Mouse (Mus musculus): Measurements from ENCODE around the gene Sf3b6. TPM values are rescaled to one million over a fixed set of nuclear protein-coding genes. Genes with fewer than 3 reads are reported as not detected.

The Sf3b6 gene
- polyA plus RNA-seq, 1 experiment = 208 TPM

DNA sequence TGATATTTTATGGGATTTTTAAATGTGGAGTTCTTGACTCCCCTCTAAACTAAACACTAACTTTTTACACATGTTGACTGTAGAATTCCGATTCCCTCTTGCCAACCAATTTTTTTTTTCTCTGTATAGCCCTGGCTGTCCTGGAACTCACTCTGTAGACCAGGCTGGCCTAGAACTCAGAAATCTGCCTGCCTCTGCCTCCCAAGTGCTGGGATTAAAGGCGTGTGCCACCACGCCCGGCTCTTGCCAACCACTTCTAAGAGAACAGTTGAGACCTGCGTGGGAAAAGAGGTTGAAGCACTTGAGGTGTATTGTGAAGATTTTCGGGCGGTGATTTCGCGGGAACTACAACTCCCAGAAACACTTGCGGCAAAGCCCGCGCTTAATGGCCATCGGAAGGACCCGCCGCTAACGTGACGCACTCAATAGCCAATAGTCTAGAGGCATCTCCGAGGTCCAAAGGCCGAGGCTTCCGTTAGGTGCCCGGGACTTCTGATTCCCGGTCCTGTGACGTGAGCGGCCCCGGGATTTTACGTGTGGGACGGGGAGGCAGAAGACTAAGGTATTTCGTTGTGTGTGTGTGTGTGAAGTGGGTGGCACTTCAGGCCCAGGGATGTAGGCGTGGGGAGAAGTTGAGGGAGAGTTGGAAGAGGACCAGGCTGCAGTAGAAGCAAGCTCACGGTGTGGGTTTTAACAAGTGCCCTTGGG, 25.7 kb downstream of the Sf3b6 start, which contains the start of gene Wdcp:
Gene Wdcp (plus strand): TSS at position 414 of the 708 bp plus-strand sequence.
- TF ChIP-seq POLR2A (IDR thresholded peaks at IDR 0.05; ENCODE audit: insufficient read depth, low read length) (peak; percentile 62), CTCF (IDR thresholded peaks at IDR 0.05; ENCODE audit: low read depth, low read length) (no peak), EP300 (IDR thresholded peaks at IDR 0.05; ENCODE audit: insufficient read depth, low read depth, low read length) (no peak)
- Histone ChIP-seq H3K36me3 (ENCODE audit: control insufficient read depth, insufficient read depth, low read length, poor library complexity, severe bottlenecking) (no peaks in the 10 kb centered on the region), H3K9me3 (replicated peaks; ENCODE audit: control insufficient read depth, insufficient read depth, low read length, poor library complexity, severe bottlenecking) (no peaks in the 10 kb centered on the region), H3K9ac (ENCODE audit: low read depth, poor library complexity, severe bottlenecking) (peak within 1 kb of the TSS; percentile 67), H3K4me3 (ENCODE audit: low read depth, low read length) (peak within 1 kb of the TSS; percentile 98), H3K4me1 (ENCODE audit: control insufficient read depth, insufficient read depth, low read length) (no peaks in the 10 kb centered on the region), H3K27me3 (ENCODE audit: control insufficient read depth, insufficient read depth, low read length, poor library complexity, severe bottlenecking) (no peaks in the 10 kb centered on the region), H3K27ac (ENCODE audit: insufficient read depth, low read length) (no peak within 1 kb of the TSS)

DNA sequence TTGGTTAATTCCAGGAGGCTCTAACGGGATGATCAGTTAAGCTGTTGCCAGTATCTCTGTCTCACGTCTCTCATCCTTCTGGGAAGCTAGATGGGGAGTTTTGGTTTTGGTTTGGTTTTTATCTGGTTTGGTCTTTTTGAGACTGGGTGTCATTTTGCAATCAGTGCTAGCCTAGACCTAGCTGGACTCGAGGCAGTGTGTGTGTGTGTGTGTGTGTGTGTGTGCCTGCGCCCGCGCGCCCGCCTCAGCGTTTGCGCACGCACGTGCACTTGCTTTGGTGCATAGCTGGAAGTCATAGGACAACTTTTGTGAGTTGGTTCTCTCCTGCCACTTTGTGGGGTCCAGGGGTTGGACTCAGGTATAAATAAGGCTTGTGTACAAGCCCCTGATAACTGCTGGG, 26.4 kb downstream of the Sf3b6 start:
- Histone ChIP-seq H3K4me3 (ENCODE audit: low read depth, low read length) (peak overlapping the region; percentile 98), H3K27ac (ENCODE audit: insufficient read depth, low read length) (no peak overlapping the region), H3K9me3 (replicated peaks; ENCODE audit: control insufficient read depth, insufficient read depth, low read length, poor library complexity, severe bottlenecking) (no peaks in the 10 kb centered on the region), H3K27me3 (ENCODE audit: control insufficient read depth, insufficient read depth, low read length, poor library complexity, severe bottlenecking) (no peaks in the 10 kb centered on the region), H3K36me3 (ENCODE audit: control insufficient read depth, insufficient read depth, low read length, poor library complexity, severe bottlenecking) (peaks cover 3% of the 10 kb centered on the region), H3K4me1 (ENCODE audit: control insufficient read depth, insufficient read depth, low read length) (peaks cover under 1% of the 10 kb centered on the region), H3K9ac (ENCODE audit: low read depth, poor library complexity, severe bottlenecking) (peak overlapping the region; percentile 67)
- TF ChIP-seq EP300 (IDR thresholded peaks at IDR 0.05; ENCODE audit: insufficient read depth, low read depth, low read length) (no peak), POLR2A (IDR thresholded peaks at IDR 0.05; ENCODE audit: insufficient read depth, low read length) (no peak), CTCF (IDR thresholded peaks at IDR 0.05; ENCODE audit: low read depth, low read length) (no peak)

DNA sequence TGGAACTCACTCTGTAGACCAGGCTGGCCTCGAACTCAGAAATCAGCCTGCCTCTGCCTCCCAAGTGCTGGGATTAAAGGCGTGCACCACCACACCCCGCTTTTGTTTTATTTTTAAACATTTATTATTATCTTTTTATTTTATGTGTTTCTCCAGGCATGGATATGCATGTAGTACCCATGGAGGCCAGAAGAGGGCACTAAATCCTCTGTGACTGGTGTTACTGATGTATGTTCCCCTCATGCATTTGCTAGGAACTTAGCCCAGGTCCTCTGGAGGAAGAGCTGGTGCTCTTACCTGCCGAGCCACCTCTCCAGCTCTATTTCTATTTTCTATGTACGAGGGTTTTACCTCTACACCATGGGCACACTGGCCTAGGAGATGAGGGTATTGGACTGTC, 38.8 kb downstream of the Sf3b6 start:
- TF ChIP-seq EP300 (IDR thresholded peaks at IDR 0.05; ENCODE audit: insufficient read depth, low read depth, low read length) = no peak
- TF ChIP-seq CTCF (IDR thresholded peaks at IDR 0.05; ENCODE audit: low read depth, low read length) = peak; percentile 10
- no peak overlapping the region for H3K4me3 ChIP-seq (ENCODE audit: low read depth, low read length)
- no peaks in the 10 kb centered on the region for H3K9me3 ChIP-seq (replicated peaks; ENCODE audit: control insufficient read depth, insufficient read depth, low read length, poor library complexity, severe bottlenecking)
- H3K9ac ChIP-seq (ENCODE audit: low read depth, poor library complexity, severe bottlenecking) = no peak overlapping the region
- no peaks in the 10 kb centered on the region for H3K4me1 ChIP-seq (ENCODE audit: control insufficient read depth, insufficient read depth, low read length)
- H3K36me3 ChIP-seq (ENCODE audit: control insufficient read depth, insufficient read depth, low read length, poor library complexity, severe bottlenecking) = peaks cover 12% of the 10 kb centered on the region
- no peaks in the 10 kb centered on the region for H3K27me3 ChIP-seq (ENCODE audit: control insufficient read depth, insufficient read depth, low read length, poor library complexity, severe bottlenecking)
- H3K27ac ChIP-seq (ENCODE audit: insufficient read depth, low read length) = no peak overlapping the region

DNA sequence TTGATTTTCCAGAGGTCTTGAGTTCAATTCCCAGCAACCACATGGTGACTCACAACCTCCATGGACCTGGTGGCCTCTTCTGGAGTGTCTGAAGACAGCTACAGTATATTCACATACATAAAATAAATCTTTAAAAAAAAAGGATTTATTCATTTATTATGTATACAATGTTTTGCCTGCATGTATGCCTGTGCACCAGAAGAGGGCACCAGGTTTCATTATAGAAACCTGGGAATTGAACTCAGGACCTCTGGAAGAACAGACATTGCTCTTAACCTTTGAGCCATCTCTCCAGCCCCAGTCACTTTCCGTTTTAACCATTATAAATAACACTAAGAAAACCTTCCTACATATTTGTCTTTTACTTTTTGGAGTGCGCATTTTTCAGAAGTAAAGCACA, 39.5 kb downstream of the Sf3b6 start:
- Histone ChIP-seq H3K4me3 (ENCODE audit: low read depth, low read length) (no peak overlapping the region), H3K9ac (ENCODE audit: low read depth, poor library complexity, severe bottlenecking) (no peak overlapping the region), H3K27me3 (ENCODE audit: control insufficient read depth, insufficient read depth, low read length, poor library complexity, severe bottlenecking) (no peaks in the 10 kb centered on the region), H3K4me1 (ENCODE audit: control insufficient read depth, insufficient read depth, low read length) (no peaks in the 10 kb centered on the region), H3K27ac (ENCODE audit: insufficient read depth, low read length) (no peak overlapping the region), H3K36me3 (ENCODE audit: control insufficient read depth, insufficient read depth, low read length, poor library complexity, severe bottlenecking) (peaks cover 7% of the 10 kb centered on the region), H3K9me3 (replicated peaks; ENCODE audit: control insufficient read depth, insufficient read depth, low read length, poor library complexity, severe bottlenecking) (no peaks in the 10 kb centered on the region)
- no peak for TF ChIP-seq CTCF (IDR thresholded peaks at IDR 0.05; ENCODE audit: low read depth, low read length)
- no peak for TF ChIP-seq EP300 (IDR thresholded peaks at IDR 0.05; ENCODE audit: insufficient read depth, low read depth, low read length)
- TF ChIP-seq POLR2A (IDR thresholded peaks at IDR 0.05; ENCODE audit: insufficient read depth, low read length) = no peak

DNA sequence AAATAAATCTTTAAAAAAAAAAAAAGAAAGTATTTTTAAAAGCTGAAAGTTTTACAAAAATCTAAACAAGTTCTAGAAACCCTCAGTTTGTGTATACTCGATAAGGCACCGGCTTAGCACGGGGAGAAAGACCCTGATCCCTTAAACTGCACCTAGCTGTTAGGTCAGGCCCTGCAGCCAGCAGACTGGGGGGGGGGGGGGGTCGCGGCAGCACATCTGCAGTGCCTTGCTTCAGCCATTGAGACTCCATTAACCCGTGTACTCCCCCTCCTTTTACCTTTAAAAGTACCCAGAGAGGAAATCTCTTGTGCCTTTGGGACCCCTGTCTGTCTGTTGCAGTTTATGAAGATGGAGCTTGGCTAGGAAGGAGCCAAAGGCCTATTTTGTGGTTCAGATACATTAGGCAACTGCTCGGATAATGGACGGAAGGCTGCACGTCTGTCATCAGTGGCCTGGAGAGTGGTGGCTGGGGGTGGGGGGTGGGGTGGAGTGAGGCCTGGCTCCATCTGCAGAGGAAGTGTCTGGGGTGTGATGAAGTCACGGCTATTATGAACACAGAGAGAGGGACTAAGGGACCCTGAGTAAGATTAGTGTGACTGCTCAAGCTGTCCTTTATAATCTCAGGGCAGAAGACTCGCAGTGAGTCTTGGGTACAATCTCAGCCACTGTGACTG, 42.0 kb downstream of the Sf3b6 start:
- TF ChIP-seq CTCF (IDR thresholded peaks at IDR 0.05; ENCODE audit: low read depth, low read length) (no peak), POLR2A (IDR thresholded peaks at IDR 0.05; ENCODE audit: insufficient read depth, low read length) (no peak), EP300 (IDR thresholded peaks at IDR 0.05; ENCODE audit: insufficient read depth, low read depth, low read length) (no peak)
- no peaks in the 10 kb centered on the region for H3K4me1 ChIP-seq (ENCODE audit: control insufficient read depth, insufficient read depth, low read length)
- H3K9ac ChIP-seq (ENCODE audit: low read depth, poor library complexity, severe bottlenecking) = no peak overlapping the region
- H3K36me3 ChIP-seq (ENCODE audit: control insufficient read depth, insufficient read depth, low read length, poor library complexity, severe bottlenecking) = peaks cover 6% of the 10 kb centered on the region
- no peak overlapping the region for H3K27ac ChIP-seq (ENCODE audit: insufficient read depth, low read length)
- H3K27me3 ChIP-seq (ENCODE audit: control insufficient read depth, insufficient read depth, low read length, poor library complexity, severe bottlenecking) = no peaks in the 10 kb centered on the region
- no peak overlapping the region for H3K4me3 ChIP-seq (ENCODE audit: low read depth, low read length)
- H3K9me3 ChIP-seq (replicated peaks; ENCODE audit: control insufficient read depth, insufficient read depth, low read length, poor library complexity, severe bottlenecking) = no peaks in the 10 kb centered on the region

DNA sequence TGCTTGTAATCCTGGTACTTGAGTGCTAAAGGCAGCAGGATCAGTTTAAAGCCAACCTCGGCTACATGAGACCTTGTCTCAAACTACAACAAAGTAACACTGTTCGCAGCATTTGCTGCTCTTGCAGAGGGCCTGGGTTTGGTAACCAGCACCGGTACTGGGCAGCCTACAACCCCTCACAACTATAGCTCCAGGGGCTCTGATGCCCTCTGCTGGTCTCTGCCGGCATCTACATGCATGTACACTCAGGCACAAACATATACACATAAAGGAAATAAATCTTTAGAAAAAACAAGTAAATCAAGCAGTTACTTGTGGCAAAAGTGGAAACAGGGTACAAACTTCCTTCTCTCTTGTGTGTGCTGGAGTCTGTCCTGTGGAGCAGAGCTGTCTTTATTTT, 45.3 kb downstream of the Sf3b6 start:
- TF ChIP-seq CTCF (IDR thresholded peaks at IDR 0.05; ENCODE audit: low read depth, low read length) (peak; percentile 63), POLR2A (IDR thresholded peaks at IDR 0.05; ENCODE audit: insufficient read depth, low read length) (no peak), EP300 (IDR thresholded peaks at IDR 0.05; ENCODE audit: insufficient read depth, low read depth, low read length) (no peak)
- H3K36me3 ChIP-seq (ENCODE audit: control insufficient read depth, insufficient read depth, low read length, poor library complexity, severe bottlenecking) = no peaks in the 10 kb centered on the region
- no peaks in the 10 kb centered on the region for H3K9me3 ChIP-seq (replicated peaks; ENCODE audit: control insufficient read depth, insufficient read depth, low read length, poor library complexity, severe bottlenecking)
- no peaks in the 10 kb centered on the region for H3K4me1 ChIP-seq (ENCODE audit: control insufficient read depth, insufficient read depth, low read length)
- H3K27ac ChIP-seq (ENCODE audit: insufficient read depth, low read length) = no peak overlapping the region
- no peak overlapping the region for H3K4me3 ChIP-seq (ENCODE audit: low read depth, low read length)
- no peaks in the 10 kb centered on the region for H3K27me3 ChIP-seq (ENCODE audit: control insufficient read depth, insufficient read depth, low read length, poor library complexity, severe bottlenecking)
- no peak overlapping the region for H3K9ac ChIP-seq (ENCODE audit: low read depth, poor library complexity, severe bottlenecking)
